Mouse (Mus musculus) lung, postnatal 25 days (tissue): ENCODE measurements around the gene Slc16a3.

Experiments used
- DNase-seq: peaks from one replicate; pipeline ENCODE4 v3.0.0; 2022; ENCODE audit warnings: low spot score

Slc16a3 gene

GRCm38 (mm10) chr11:120948861-120949851 is 876 bp downstream of the Slc16a3 start:
- DNase-seq: no peak

- no peak for DNase-seq
Observed at GRCm38 (mm10) chr11:120949863-120950262, 1.6 kb downstream of the Slc16a3 start.

GRCm38 (mm10) chr11:120950281-120951202 is 2.3 kb downstream of the Slc16a3 start:
- DNase-seq: peak; percentile 93

GRCm38 (mm10) chr11:120951237-120951636 is 3.0 kb downstream of the Slc16a3 start:
- DNase-seq: no peak

GRCm38 (mm10) chr11:120951731-120952730 is 3.8 kb downstream of the Slc16a3 start:
- no peak for DNase-seq

- DNase-seq: peak; percentile 50
Observed at GRCm38 (mm10) chr11:120954936-120955335, 6.7 kb downstream of the Slc16a3 start.

- no peak for DNase-seq
Observed at GRCm38 (mm10) chr11:120955701-120956100, 7.4 kb downstream of the Slc16a3 start.

GRCm38 (mm10) chr11:120957052-120957451 is 8.8 kb downstream of the Slc16a3 start:
- no peak for DNase-seq

GRCm38 (mm10) chr11:120957731-120958257 is 9.5 kb downstream of the Slc16a3 start:
- peak; percentile 46 for DNase-seq

- DNase-seq: no peak
Observed at GRCm38 (mm10) chr11:120959066-120959465, 10.8 kb downstream of the Slc16a3 start.

GRCm38 (mm10) chr11:120959564-120959963 is 11.3 kb downstream of the Slc16a3 start:
- DNase-seq: no peak

- DNase-seq: no peak
Observed at GRCm38 (mm10) chr11:120960248-120960647, 12.0 kb downstream of the Slc16a3 start.

GRCm38 (mm10) chr11:120961594-120961993 is 13.3 kb downstream of the Slc16a3 start:
- no peak for DNase-seq

GRCm38 (mm10) chr11:120962050-120962771 is 13.9 kb downstream of the Slc16a3 start:
- DNase-seq: no peak

GRCm38 (mm10) chr11:120962909-120963308 is 14.6 kb downstream of the Slc16a3 start:
- DNase-seq: no peak

- DNase-seq: no peak
Observed at GRCm38 (mm10) chr11:120964195-120965157, 16.2 kb downstream of the Slc16a3 start.

GRCm38 (mm10) chr11:120965587-120965986 is 17.3 kb downstream of the Slc16a3 start:
- no peak for DNase-seq

GRCm38 (mm10) chr11:120969742-120970141 is 21.5 kb downstream of the Slc16a3 start:
- no peak for DNase-seq

- no peak for DNase-seq
Observed at GRCm38 (mm10) chr11:120971237-120971636, 23.0 kb downstream of the Slc16a3 start.
